Mouse (Mus musculus): ENCODE measurements at regions not wholly inside any gene's neighbourhood (a gene's known extent, or its start where the extent isn't known, plus 50 kb on each side); places are given as distances from the start of the nearest gene placed in this dataset.

DNA sequence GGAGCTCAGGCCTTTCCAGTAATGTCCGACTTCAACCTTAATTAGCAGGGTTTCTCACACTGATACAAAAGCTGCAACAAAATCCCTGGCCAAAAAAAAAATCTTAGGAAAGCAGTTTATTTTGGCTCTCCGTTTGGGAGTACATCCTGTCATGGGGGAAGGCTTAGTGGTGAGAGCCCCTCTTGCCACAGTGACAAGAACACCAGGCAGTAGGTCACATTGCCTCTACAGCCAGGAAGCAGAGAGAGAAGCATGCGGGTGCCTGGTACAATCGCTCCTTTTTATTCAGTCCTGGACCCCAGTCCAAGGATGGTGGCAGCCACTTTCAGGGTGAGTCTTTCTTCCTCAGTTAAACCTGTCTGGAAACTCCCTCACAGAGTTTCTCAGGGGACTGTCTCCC lies 280.0 kb upstream of the Jmjd1c start:
- TF ChIP-seq CTCF (IDR thresholded peaks at IDR 0.05; ENCODE audit: low read depth), result no peak
- no peak for TF ChIP-seq EP300 (IDR thresholded peaks at IDR 0.05; ENCODE audit: low read depth)
- WGBS (ENCODE audit: insufficient replicate concordance), result 76% methylated on average over 4 of the region's 4 CpGs
- Histone ChIP-seq H3K36me3 (replicated peaks; ENCODE audit: insufficient read depth, low read length) (no peaks in the 10 kb centered on the region), H3K4me1 (ENCODE audit: insufficient read depth) (0 out of 2 replicates have a peak, but pooled peaks cover 2% of the 10 kb centered on the region), H3K4me2 (ENCODE audit: low read depth, low read length) (no peak overlapping the region), H3K27me3 (ENCODE audit: insufficient read depth, low read length) (no peaks in the 10 kb centered on the region), H3K9me3 (ENCODE audit: low read length) (no peaks in the 10 kb centered on the region), H3K9ac (replicated peaks) (no peak overlapping the region), H3K4me3 (ENCODE audit: low read depth, low read length) (no peak overlapping the region), H3K27ac (ENCODE audit: low read depth) (no peak overlapping the region)
- no peak for ATAC-seq
- no peak for DNase-seq

DNA sequence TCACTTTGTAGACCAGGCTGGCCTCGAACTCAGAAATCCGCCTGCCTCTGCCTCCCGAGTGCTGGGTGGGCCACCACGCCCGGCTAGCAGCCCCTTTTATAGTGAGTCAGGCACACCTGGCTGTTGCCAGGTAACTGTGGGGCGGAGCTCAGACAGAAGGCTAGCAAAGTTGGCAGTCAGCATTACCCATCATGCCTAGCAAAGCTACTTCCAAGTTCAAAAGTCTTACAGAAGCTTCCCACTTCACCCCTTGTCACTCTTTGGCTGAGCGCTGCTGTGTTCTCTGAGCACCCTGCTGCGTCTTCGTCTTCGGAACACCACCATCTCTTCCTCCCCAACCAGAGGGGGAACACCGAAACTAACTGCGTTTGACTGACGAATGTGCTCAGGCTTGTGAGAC lies 279.1 kb upstream of the Jmjd1c start:
- DNase-seq, result no peak
- Histone ChIP-seq H3K4me1 (ENCODE audit: insufficient read depth) (0 out of 2 replicates have a peak, but pooled peaks cover 2% of the 10 kb centered on the region), H3K27me3 (ENCODE audit: insufficient read depth, low read length) (no peaks in the 10 kb centered on the region), H3K9ac (replicated peaks) (no peak overlapping the region), H3K9me3 (ENCODE audit: low read length) (no peaks in the 10 kb centered on the region), H3K36me3 (replicated peaks; ENCODE audit: insufficient read depth, low read length) (no peaks in the 10 kb centered on the region), H3K27ac (ENCODE audit: low read depth) (no peak overlapping the region), H3K4me2 (ENCODE audit: low read depth, low read length) (no peak overlapping the region), H3K4me3 (ENCODE audit: low read depth, low read length) (no peak overlapping the region)
- no peak for ATAC-seq
- TF ChIP-seq CTCF (IDR thresholded peaks at IDR 0.05; ENCODE audit: low read depth) (no peak), EP300 (IDR thresholded peaks at IDR 0.05; ENCODE audit: low read depth) (no peak)
- WGBS (ENCODE audit: insufficient replicate concordance), result 79% methylated on average over 13 of the region's 13 CpGs

DNA sequence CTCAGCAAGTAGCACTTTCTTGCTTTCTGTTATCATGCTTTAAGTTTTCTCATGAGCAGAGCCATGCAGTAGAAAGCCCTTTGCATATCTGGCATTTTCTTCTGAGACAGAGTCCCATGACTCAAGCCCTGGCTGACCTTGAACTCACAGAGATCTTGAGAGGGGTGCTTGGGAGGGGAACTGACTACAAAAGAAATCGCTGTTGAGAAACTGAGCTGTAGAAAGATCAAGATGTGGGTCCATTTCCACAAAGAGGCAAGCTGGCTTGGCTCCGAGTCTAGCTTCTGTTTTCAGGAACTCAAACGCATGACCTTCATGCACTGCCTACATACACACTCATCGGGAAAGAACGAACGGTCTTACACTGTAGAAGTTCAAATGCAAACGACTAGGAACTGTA lies 278.0 kb upstream of the Jmjd1c start:
- 70% methylated on average over 7 of the region's 7 CpGs for WGBS (ENCODE audit: insufficient replicate concordance)
- H3K9me3 ChIP-seq (ENCODE audit: low read length), result no peaks in the 10 kb centered on the region
- no peaks in the 10 kb centered on the region for H3K36me3 ChIP-seq (replicated peaks; ENCODE audit: insufficient read depth, low read length)
- ATAC-seq, result no peak
- 0 out of 2 replicates have a peak, but pooled peaks cover 2% of the 10 kb centered on the region for H3K4me1 ChIP-seq (ENCODE audit: insufficient read depth)
- no peaks in the 10 kb centered on the region for H3K27me3 ChIP-seq (ENCODE audit: insufficient read depth, low read length)
- H3K4me2 ChIP-seq (ENCODE audit: low read depth, low read length), result no peak overlapping the region
- DNase-seq, result no peak
- no peak overlapping the region for H3K9ac ChIP-seq (replicated peaks)
- no peak overlapping the region for H3K27ac ChIP-seq (ENCODE audit: low read depth)
- no peak for TF ChIP-seq EP300 (IDR thresholded peaks at IDR 0.05; ENCODE audit: low read depth)
- no peak for TF ChIP-seq CTCF (IDR thresholded peaks at IDR 0.05; ENCODE audit: low read depth)
- H3K4me3 ChIP-seq (ENCODE audit: low read depth, low read length), result no peak overlapping the region

DNA sequence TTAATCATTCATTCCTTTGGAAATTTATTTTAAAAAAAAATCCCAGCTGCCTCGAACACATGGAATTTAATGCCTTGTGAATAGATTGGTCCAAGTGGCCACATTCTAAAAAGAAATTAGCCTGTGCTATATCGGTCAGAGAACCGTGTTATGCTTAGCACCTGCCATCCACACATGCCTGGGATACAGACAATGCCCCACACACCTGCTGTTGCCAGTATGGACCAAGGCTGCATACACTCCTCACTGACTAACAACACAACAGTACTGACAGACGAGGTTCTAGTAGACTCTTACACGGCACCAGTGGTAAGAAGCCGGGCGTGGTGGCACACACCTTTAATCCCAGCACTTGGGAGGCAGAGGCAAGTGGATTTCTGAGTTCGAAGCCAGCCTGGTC lies 276.4 kb upstream of the Jmjd1c start:
- TF ChIP-seq CTCF (IDR thresholded peaks at IDR 0.05; ENCODE audit: low read depth), result no peak
- TF ChIP-seq EP300 (IDR thresholded peaks at IDR 0.05; ENCODE audit: low read depth), result no peak
- Histone ChIP-seq H3K36me3 (replicated peaks; ENCODE audit: insufficient read depth, low read length) (no peaks in the 10 kb centered on the region), H3K4me1 (ENCODE audit: insufficient read depth) (0 out of 2 replicates have a peak, but pooled peaks cover under 1% of the 10 kb centered on the region), H3K4me2 (ENCODE audit: low read depth, low read length) (no peak overlapping the region), H3K9ac (replicated peaks) (no peak overlapping the region), H3K9me3 (ENCODE audit: low read length) (no peaks in the 10 kb centered on the region), H3K27ac (ENCODE audit: low read depth) (no peak overlapping the region), H3K4me3 (ENCODE audit: low read depth, low read length) (no peak overlapping the region), H3K27me3 (ENCODE audit: insufficient read depth, low read length) (no peaks in the 10 kb centered on the region)
- 82% methylated on average over 8 of the region's 8 CpGs for WGBS (ENCODE audit: insufficient replicate concordance)
- DNase-seq, result no peak
- ATAC-seq, result no peak

GRCm38 (mm10) chr10:66825737-66826136 lies 270.2 kb upstream of the Jmjd1c start:
- Histone ChIP-seq H3K27me3 (ENCODE audit: insufficient read depth, low read length) (no peaks in the 10 kb centered on the region), H3K9ac (replicated peaks) (no peak overlapping the region), H3K4me3 (ENCODE audit: low read depth, low read length) (no peak overlapping the region), H3K27ac (ENCODE audit: low read depth) (no peak overlapping the region), H3K36me3 (replicated peaks; ENCODE audit: insufficient read depth, low read length) (no peaks in the 10 kb centered on the region), H3K9me3 (ENCODE audit: low read length) (no peaks in the 10 kb centered on the region), H3K4me1 (ENCODE audit: insufficient read depth) (no peaks in the 10 kb centered on the region), H3K4me2 (ENCODE audit: low read depth, low read length) (no peak overlapping the region)
- ATAC-seq, result no peak
- 73% methylated on average over 3 of the region's 3 CpGs for WGBS (ENCODE audit: insufficient replicate concordance)
- DNase-seq, result no peak
- TF ChIP-seq EP300 (IDR thresholded peaks at IDR 0.05; ENCODE audit: low read depth) (no peak), CTCF (IDR thresholded peaks at IDR 0.05; ENCODE audit: low read depth) (no peak)

DNA sequence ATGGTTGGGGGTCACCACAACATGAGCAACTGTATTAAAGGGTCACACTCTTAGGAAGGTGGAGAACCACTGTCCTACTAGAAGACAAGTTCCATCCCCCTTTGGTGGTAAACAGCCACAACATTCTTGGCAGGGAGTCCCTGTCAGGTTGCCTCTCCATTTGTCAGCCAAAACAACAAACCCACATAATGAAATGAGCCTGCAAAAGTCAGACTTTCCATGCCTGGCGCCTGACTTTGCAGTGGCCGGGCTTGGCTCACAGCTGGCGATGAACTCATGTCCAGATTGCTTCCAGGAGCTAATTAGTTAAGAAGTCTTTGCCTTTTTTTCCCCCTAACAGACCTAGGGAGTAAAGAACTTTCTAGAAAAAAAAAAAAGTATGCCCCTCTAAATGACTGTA lies 269.6 kb upstream of the Jmjd1c start:
- DNase-seq, result no peak
- no peak overlapping the region for H3K9ac ChIP-seq (replicated peaks)
- TF ChIP-seq CTCF (IDR thresholded peaks at IDR 0.05; ENCODE audit: low read depth) (no peak), EP300 (IDR thresholded peaks at IDR 0.05; ENCODE audit: low read depth) (no peak)
- no peaks in the 10 kb centered on the region for H3K9me3 ChIP-seq (ENCODE audit: low read length)
- no peak overlapping the region for H3K4me3 ChIP-seq (ENCODE audit: low read depth, low read length)
- no peak overlapping the region for H3K27ac ChIP-seq (ENCODE audit: low read depth)
- ATAC-seq, result no peak
- no peak overlapping the region for H3K4me2 ChIP-seq (ENCODE audit: low read depth, low read length)
- H3K36me3 ChIP-seq (replicated peaks; ENCODE audit: insufficient read depth, low read length), result no peaks in the 10 kb centered on the region
- no peaks in the 10 kb centered on the region for H3K4me1 ChIP-seq (ENCODE audit: insufficient read depth)
- 64% methylated on average over 3 of the region's 3 CpGs for WGBS (ENCODE audit: insufficient replicate concordance)
- no peaks in the 10 kb centered on the region for H3K27me3 ChIP-seq (ENCODE audit: insufficient read depth, low read length)

GRCm38 (mm10) chr10:66834974-66835373 lies 261.0 kb upstream of the Jmjd1c start:
- H3K27me3 ChIP-seq (ENCODE audit: insufficient read depth, low read length), result no peaks in the 10 kb centered on the region
- no peak overlapping the region for H3K9ac ChIP-seq (replicated peaks)
- 68% methylated on average over 4 of the region's 4 CpGs for WGBS (ENCODE audit: insufficient replicate concordance)
- H3K4me2 ChIP-seq (ENCODE audit: low read depth, low read length), result no peak overlapping the region
- no peak for DNase-seq
- no peak overlapping the region for H3K27ac ChIP-seq (ENCODE audit: low read depth)
- H3K4me1 ChIP-seq (ENCODE audit: insufficient read depth), result no peaks in the 10 kb centered on the region
- TF ChIP-seq CTCF (IDR thresholded peaks at IDR 0.05; ENCODE audit: low read depth) (no peak), EP300 (IDR thresholded peaks at IDR 0.05; ENCODE audit: low read depth) (no peak)
- ATAC-seq, result no peak
- H3K9me3 ChIP-seq (ENCODE audit: low read length), result 0 out of 2 replicates have a peak, but pooled peaks cover 2% of the 10 kb centered on the region
- no peak overlapping the region for H3K4me3 ChIP-seq (ENCODE audit: low read depth, low read length)
- H3K36me3 ChIP-seq (replicated peaks; ENCODE audit: insufficient read depth, low read length), result no peaks in the 10 kb centered on the region
